Mouse (Mus musculus): ENCODE measurements around the gene Cuedc1. TPM values are rescaled to one million over a fixed set of nuclear protein-coding genes. Genes with fewer than 3 reads are reported as not detected.
A peak's percentile ranks its signal among the peaks of the same experiment; 100 is the strongest.

Cuedc1 gene
- total and polyA plus RNA-seq, 3 experiments = 1.0 to 4.8 TPM; not detected in 1

DNA sequence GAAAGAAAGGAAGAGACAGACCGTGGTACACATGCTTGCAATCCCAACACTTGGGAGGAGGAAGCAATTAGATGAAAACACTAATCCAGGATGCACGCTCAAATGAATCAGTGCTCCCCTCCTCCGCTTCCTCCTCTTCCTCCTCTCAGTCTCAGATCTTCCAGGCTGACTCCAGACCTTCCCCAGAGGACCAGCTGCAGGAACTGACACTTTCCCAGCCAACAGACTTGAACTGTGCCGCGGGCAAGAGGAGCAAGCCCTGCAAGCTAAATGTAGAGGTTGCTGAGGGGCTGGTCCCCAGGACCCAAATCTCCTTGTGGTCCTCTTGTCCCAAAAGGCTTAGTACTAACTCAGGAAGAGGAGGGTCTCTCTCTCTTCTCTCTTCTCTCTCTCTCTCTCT, 8.7 kb upstream of the Cuedc1 start:
- Histone ChIP-seq H3K79me2 (ENCODE audit: control insufficient read depth, insufficient read depth, low read length, poor library complexity) (no peaks in the 10 kb centered on the region), H3K27me3 (ENCODE audit: control insufficient read depth in 1 of 2, insufficient read depth in 2 of 2, low read length in 2 of 2) (no peaks in the 10 kb centered on the region; a peak in 1 of 4 replicates), H3K9me3 (replicated peaks; ENCODE audit: insufficient read depth, low read length) (no peaks in the 10 kb centered on the region), H3K4me3 (ENCODE audit: control insufficient read depth in 1 of 2, insufficient read depth in 1 of 2, low read depth in 2 of 2, low read length in 2 of 2) (no peak overlapping the region), H3K27ac (ENCODE audit: control insufficient read depth, low read depth, low read length) (no peak overlapping the region), H3K36me3 (ENCODE audit: control insufficient read depth in 1 of 2, insufficient read depth in 2 of 2, low read length in 2 of 2) (no peaks in the 10 kb centered on the region), H3K4me1 (ENCODE audit: control insufficient read depth in 1 of 2, insufficient read depth in 2 of 2, low read length in 2 of 2) (no peaks in the 10 kb centered on the region), H3K9ac (ENCODE audit: control insufficient read depth, low read depth, low read length, poor library complexity, severe bottlenecking) (no peak overlapping the region)
- DNase-seq (ENCODE audit: low read depth, low spot score) = no peak
- no peak for TF ChIP-seq ZKSCAN1 (IDR thresholded peaks at IDR 0.05; ENCODE audit: low read depth, low read length)

DNA sequence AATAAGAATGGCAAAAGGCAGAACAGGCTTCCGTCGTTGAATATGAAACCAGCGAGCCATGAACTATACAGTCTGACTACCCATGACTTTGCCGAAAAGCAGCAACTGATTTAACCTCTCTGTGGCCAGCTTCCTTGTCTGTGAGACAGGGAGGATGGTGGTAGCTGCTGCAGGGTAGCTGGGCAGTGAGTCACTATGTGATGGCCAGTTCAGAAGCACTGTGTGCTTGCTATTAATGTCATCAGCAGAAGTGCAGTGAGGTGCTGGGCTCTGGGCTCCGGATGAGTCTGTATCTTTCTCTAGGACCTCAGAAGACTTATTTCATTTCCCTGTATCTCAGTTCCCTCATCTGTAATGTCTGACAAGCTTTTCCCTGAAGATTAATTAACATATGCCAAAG, 7.6 kb upstream of the Cuedc1 start:
- H3K27ac ChIP-seq (ENCODE audit: control insufficient read depth, low read depth, low read length) = no peak overlapping the region
- no peaks in the 10 kb centered on the region; a peak in 1 of 4 replicates for H3K27me3 ChIP-seq (ENCODE audit: control insufficient read depth in 1 of 2, insufficient read depth in 2 of 2, low read length in 2 of 2)

DNA sequence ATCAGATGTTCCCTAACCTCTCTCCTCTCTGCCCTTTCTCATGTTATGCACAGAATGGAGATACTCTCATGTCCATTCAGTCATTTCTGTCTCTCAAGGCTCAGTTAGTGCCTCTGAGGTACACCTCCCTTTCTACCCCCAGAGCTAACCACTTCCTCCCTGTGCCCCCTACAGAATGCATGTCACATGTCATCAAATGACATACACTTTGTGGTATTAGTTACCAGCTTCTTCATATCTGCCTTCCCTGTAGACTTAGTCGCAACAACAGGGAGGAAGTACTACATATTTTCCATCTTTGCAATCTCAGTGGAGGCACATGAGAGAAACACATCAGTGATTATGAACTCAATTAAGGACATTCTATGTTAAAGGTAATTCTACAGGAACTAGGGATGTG, 5.9 kb upstream of the Cuedc1 start:
- DNase-seq (ENCODE audit: low read depth, low spot score) = peak; percentile 33

More for the DNA sequence above, 7.6 kb upstream of the Cuedc1 start:
- H3K9me3 ChIP-seq (replicated peaks; ENCODE audit: insufficient read depth, low read length) = no peaks in the 10 kb centered on the region
- no peak for TF ChIP-seq MYC (IDR thresholded peaks at IDR 0.05; ENCODE audit: low read depth, low read length)
- TF ChIP-seq POLR2AphosphoS2 (IDR thresholded peaks at IDR 0.05; ENCODE audit: low read length) = no peak
- no peak for TF ChIP-seq GABPA (IDR thresholded peaks at IDR 0.05; ENCODE audit: low read depth, low read length)
- no peak for TF ChIP-seq POLR2AphosphoS5 (IDR thresholded peaks at IDR 0.05; ENCODE audit: borderline replicate concordance, low read depth, low read length)
- no peak for TF ChIP-seq UBTF (IDR thresholded peaks at IDR 0.05; ENCODE audit: borderline replicate concordance, insufficient read depth, low read depth, low read length)
- TF ChIP-seq MAX (IDR thresholded peaks at IDR 0.05; ENCODE audit: low read length) = no peak
- TF ChIP-seq ZKSCAN1 (IDR thresholded peaks at IDR 0.05; ENCODE audit: low read depth, low read length) = no peak
- no peak for TF ChIP-seq USF2 (IDR thresholded peaks at IDR 0.05; ENCODE audit: borderline replicate concordance in 1 of 2, insufficient read depth in 1 of 2, low read depth in 1 of 2, low read length in 2 of 2)
- no peak for TF ChIP-seq BHLHE40 (IDR thresholded peaks at IDR 0.05; ENCODE audit: borderline replicate concordance, low read depth, low read length)
- TF ChIP-seq CHD2 (IDR thresholded peaks at IDR 0.05; ENCODE audit: low read length) = no peak
- no peak for TF ChIP-seq JUND (IDR thresholded peaks at IDR 0.05; ENCODE audit: low read depth, low read length)
- H3K4me3 ChIP-seq (ENCODE audit: control insufficient read depth in 1 of 2, insufficient read depth in 1 of 2, low read depth in 2 of 2, low read length in 2 of 2) = no peak overlapping the region
- no peaks in the 10 kb centered on the region for H3K4me1 ChIP-seq (ENCODE audit: control insufficient read depth in 1 of 2, insufficient read depth in 2 of 2, low read length in 2 of 2)
- no peak for DNase-seq (ENCODE audit: low read depth, low spot score)
- H3K36me3 ChIP-seq (ENCODE audit: control insufficient read depth in 1 of 2, insufficient read depth in 2 of 2, low read length in 2 of 2) = no peaks in the 10 kb centered on the region
- H3K79me2 ChIP-seq (ENCODE audit: control insufficient read depth, insufficient read depth, low read length, poor library complexity) = no peaks in the 10 kb centered on the region
- no peak overlapping the region for H3K9ac ChIP-seq (ENCODE audit: control insufficient read depth, low read depth, low read length, poor library complexity, severe bottlenecking)

More for the DNA sequence above, 5.9 kb upstream of the Cuedc1 start:
- H3K36me3 ChIP-seq (ENCODE audit: control insufficient read depth in 1 of 2, insufficient read depth in 2 of 2, low read length in 2 of 2) = no peaks in the 10 kb centered on the region
- no peaks in the 10 kb centered on the region for H3K9me3 ChIP-seq (replicated peaks; ENCODE audit: insufficient read depth, low read length)
- H3K9ac ChIP-seq (ENCODE audit: control insufficient read depth, low read depth, low read length, poor library complexity, severe bottlenecking) = no peak overlapping the region
- H3K27ac ChIP-seq (ENCODE audit: control insufficient read depth, low read depth, low read length) = no peak overlapping the region
- H3K4me1 ChIP-seq (ENCODE audit: control insufficient read depth in 1 of 2, insufficient read depth in 2 of 2, low read length in 2 of 2) = no peaks in the 10 kb centered on the region
- peaks cover 2 to 8% of the 10 kb centered on the region in 2 experiments; a peak in 3 of 4 replicates for H3K27me3 ChIP-seq (ENCODE audit: control insufficient read depth in 1 of 2, insufficient read depth in 2 of 2, low read length in 2 of 2)
- no peak for TF ChIP-seq ZMIZ1 (IDR thresholded peaks at IDR 0.05; ENCODE audit: low read depth, low read length)
- no peak for TF ChIP-seq KAT2A (conservative IDR thresholded peaks at IDR 0.05; ENCODE audit: low read depth, low read length)
- no peak for TF ChIP-seq UBTF (IDR thresholded peaks at IDR 0.05; ENCODE audit: borderline replicate concordance, insufficient read depth, low read depth, low read length)
- no peak for TF ChIP-seq MAX (IDR thresholded peaks at IDR 0.05; ENCODE audit: low read length)
- no peak for TF ChIP-seq POLR2A (IDR thresholded peaks at IDR 0.05; ENCODE audit: control insufficient read depth in 1 of 2, insufficient read depth in 1 of 2, low read depth in 1 of 2, low read length in 2 of 2, poor library complexity in 1 of 2)
- TF ChIP-seq HCFC1 (IDR thresholded peaks at IDR 0.05; ENCODE audit: low read depth, low read length) = no peak
- TF ChIP-seq CTCF (IDR thresholded peaks at IDR 0.05 in 2 of 3, conservative IDR thresholded peaks at IDR 0.05 in 1 of 3; ENCODE audit: control insufficient read depth in 1 of 3, insufficient read depth in 1 of 3, low read depth in 2 of 3, low read length in 3 of 3, poor library complexity in 1 of 3, severe bottlenecking in 1 of 3) = no peak
- TF ChIP-seq USF2 (IDR thresholded peaks at IDR 0.05; ENCODE audit: borderline replicate concordance in 1 of 2, insufficient read depth in 1 of 2, low read depth in 1 of 2, low read length in 2 of 2) = no peak
- H3K4me3 ChIP-seq (ENCODE audit: control insufficient read depth in 1 of 2, insufficient read depth in 1 of 2, low read depth in 2 of 2, low read length in 2 of 2) = no peak overlapping the region
- no peaks in the 10 kb centered on the region for H3K79me2 ChIP-seq (ENCODE audit: control insufficient read depth, insufficient read depth, low read length, poor library complexity)

All from MEL (cell line).